Mouse (Mus musculus): ENCODE results near the gene Il5. TPM values are rescaled to one million over a fixed set of nuclear protein-coding genes. Genes with fewer than 3 reads are reported as not detected.

Gene Il5
- total RNA-seq (2021), result not detected

DNA sequence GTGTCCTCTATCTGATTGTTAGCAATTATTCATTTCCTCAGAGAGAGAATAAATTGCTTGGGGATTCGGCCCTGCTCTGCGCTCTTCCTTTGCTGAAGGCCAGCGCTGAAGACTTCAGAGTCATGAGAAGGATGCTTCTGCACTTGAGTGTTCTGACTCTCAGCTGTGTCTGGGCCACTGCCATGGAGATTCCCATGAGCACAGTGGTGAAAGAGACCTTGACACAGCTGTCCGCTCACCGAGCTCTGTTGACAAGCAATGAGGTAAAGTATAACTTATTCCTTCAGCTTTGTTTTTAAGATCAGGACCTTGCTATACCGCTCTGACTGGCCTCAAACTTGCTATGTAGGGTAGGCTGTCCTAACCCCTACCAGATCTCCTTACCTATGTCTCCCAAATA is at the start of gene Il5:
Gene Il5 (plus strand): TSS at position 80 of the 400 bp plus-strand sequence.
- intact Hi-C loops (cut with DNase I), result no loop called here
- DNase-seq (ENCODE audit: low spot score in 2 of 2), result no peak

DNA sequence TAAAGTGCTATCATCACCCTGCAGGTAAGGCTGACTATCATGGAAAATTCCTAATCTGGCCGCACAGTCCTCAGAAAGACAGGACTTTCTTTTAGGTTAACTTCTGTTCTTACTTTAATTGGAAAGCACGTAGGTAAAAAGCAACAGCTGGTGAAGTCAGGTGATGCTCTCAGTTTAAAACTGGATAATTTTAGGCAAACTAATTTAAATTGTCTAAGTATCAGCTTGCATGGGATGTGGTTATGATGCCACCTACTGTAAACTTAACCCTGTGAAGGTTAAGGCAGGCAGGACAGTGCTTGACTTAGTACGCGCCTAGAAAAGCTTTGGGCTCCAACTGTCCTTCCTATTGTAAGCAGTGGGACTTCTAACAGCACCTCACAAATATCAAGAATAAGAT is 49.2 kb upstream of the Il5 start:
- intact Hi-C loops (cut with DNase I), result no loop called here
- no peak for DNase-seq (ENCODE audit: low spot score in 2 of 2)

DNA sequence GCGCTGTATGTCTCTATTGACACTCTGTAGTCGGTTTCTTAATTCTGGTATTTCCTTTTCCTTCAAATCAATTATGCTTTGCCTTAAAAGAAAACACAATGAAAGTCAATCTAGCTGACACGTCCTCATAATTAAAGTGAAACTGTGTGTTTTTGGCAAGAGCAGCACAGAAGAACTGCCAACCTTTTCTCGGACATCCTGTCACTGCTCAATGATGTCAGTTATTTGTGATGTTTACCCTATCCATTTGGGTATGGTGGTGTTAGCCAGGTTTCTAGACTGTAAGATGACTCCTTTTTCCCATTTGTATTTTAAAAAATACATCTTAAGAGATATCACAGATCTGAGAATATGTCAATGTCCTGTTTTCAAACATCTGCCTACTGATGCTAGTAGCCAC is 40.5 kb upstream of the Il5 start:
- DNase-seq (ENCODE audit: low spot score in 2 of 2), result no peak
- intact Hi-C loops (cut with DNase I), result no loop called here

DNA sequence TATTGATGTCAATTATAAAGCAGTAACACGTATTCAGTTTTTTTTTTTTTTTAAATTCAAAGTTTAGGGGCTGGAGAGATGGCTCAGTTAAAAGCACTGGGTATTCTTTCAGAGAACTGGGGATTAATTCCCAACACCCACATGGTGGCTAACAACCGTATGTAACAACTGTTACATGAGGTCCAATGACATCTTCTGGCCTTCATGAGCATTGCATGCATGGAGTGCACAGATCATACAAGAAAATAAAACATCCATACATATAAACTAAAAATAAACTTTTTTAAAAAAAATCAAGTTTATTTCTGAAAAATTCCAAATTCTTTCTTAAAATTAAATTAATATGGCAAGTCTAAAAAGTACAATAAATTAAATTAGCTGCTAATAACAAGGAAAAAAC is 38.9 kb upstream of the Il5 start:
- intact Hi-C loops (cut with DNase I), result no loop called here
- DNase-seq (ENCODE audit: low spot score in 2 of 2), result no peak

DNA sequence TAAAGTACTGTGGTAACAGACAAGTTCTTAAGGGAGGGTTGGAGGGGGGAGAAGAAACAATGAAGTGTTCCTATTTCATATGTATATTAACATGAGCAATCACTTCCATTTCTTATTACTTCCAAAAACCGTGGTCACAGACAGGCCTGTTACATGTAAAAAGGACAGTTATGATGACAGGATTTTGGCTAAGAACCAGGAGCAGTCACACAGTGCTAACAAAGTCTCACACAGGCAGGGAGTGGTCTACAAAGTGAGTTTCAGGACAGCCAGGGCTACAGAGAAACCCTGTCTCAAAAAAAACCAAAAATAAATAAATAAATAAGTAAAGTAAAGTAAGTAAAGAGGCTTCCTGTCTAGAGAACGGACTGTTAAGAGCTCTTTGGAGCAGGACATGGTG is 38.4 kb upstream of the Il5 start:
- intact Hi-C loops (cut with DNase I), result no loop called here
- no peak for DNase-seq (ENCODE audit: low spot score in 2 of 2)

DNA sequence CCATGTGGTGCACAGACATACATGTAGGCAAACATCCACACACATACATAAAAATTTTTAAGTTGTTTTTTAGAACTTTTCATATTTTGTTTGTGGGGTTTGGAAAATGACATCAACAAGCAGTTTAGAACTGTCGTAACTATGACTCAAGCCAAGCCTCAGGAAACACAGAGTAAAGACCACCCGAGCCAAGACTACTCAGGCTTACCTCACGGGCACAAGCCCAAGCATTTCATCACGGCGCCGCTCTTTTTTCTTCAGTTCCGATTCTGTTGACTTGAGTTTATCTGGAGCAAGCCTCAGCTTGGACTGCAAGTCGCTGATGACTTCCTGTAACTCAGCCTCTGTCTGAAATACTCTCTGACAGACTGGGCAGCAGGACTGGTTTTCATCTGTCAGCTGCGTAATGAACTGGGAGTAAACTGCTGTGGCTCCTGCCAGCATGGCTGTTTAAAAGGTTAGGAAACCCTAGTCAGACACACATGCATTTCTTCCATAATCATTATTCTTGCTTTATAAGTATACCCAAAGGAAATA is 37.5 kb upstream of the Il5 start:
- intact Hi-C loops (cut with DNase I), result no loop called here

DNA sequence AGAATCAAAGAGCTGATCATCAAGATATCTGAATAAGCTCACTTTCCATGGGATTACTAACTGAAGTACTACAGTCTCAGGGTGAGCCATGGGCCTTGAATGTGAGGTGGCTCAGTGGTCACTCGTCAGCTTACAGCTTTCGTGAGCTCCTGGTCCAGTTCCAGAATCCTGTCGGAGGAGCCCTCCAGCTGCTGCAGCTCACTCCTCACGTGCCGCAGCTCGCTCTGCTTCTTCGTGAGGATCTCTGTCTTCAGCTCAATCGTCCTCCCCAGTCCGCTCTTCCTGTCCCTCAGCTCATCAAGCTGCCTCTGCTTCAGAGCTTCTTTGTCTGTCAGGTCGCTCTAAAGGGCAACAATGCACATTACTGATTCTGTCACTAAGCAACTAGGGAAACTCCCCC is 28.6 kb upstream of the Il5 start:
- intact Hi-C loops (cut with DNase I), result no loop called here
- DNase-seq (ENCODE audit: low spot score in 2 of 2), result peak in 1 of 2 experiments; percentile 9

More for the DNA sequence above, 37.5 kb upstream of the Il5 start:
- DNase-seq (ENCODE audit: low spot score in 2 of 2), result no peak

DNA sequence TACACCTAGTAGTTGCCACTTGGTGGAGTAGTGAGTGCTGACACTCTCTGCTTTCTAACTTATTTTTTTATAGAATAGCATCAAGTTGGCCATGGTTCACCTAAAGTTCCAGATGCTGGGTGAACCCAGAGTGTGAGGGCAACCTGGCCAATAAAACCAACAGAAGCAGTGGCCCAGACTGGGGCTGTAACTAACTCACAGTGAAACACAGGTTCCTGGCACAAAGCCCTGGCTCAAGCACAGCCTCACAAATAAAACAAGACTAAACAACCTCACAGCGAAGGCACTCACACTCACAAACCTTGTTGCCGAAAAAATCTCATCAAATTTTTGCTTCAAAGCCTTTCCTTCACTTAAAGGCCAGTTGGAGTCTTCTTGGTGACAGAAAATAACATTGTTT is 22.1 kb upstream of the Il5 start:
- intact Hi-C loops (cut with DNase I), result no loop called here

DNA sequence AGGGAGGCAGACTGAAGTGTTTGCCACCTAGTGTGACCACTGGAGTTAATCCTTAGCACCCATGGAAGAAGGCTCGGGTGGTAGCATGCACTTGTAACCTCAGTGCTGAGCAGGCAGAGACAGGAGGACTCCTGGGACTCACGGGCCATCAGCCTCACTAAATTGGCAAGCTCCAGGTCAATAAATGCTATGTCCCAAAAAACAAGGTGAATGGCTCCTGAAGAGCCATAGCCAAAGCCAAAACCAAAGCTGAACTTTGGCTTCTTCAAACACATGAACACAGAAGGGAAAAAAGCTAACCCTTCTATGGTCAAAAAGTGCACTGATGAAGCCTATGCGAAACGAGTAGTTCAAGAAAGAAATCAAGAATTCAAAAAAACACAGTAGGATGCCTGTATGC is 21.2 kb upstream of the Il5 start:
- no peak for DNase-seq (ENCODE audit: low spot score in 2 of 2)
- intact Hi-C loops (cut with DNase I), result no loop called here

More for the DNA sequence above, 22.1 kb upstream of the Il5 start:
- DNase-seq (ENCODE audit: low spot score in 2 of 2), result no peak

DNA sequence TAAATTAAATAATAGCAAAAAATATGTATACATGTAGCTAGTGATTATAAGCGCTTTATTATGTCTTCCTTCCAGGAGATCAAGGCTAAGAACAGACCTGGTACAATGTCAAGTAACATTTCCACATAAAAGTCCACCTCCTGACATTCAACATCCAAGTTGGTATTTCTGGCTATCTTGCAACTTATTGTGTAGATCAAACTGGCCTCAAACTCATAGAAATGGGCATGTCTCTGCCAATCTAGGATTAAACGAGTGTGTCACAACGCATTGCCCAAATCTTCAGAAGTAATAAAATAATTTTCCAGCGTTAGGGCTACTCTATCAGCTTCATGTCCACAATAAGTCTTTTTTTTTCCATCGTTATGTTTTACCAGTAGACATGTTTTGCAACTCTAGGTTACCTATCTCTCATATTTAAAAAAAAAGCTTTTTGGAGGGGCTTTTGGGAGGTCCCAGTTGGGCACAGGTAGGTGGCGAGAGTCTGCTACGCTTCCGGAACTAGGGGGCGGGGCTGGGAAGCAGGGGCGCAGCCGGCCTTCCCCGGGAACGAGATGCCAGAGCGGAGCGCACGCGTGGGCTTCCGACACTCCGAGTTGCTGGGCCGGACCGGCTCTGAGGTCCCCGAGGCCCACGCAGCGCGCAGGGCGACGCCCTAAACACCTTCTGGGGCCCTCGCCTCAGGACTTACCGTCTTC is 14.2 kb upstream of the Il5 start:
- DNase-seq (ENCODE audit: low spot score in 2 of 2), result peak in 1 of 2 experiments; percentile 13
- intact Hi-C loops (cut with DNase I), result no loop called here

DNA sequence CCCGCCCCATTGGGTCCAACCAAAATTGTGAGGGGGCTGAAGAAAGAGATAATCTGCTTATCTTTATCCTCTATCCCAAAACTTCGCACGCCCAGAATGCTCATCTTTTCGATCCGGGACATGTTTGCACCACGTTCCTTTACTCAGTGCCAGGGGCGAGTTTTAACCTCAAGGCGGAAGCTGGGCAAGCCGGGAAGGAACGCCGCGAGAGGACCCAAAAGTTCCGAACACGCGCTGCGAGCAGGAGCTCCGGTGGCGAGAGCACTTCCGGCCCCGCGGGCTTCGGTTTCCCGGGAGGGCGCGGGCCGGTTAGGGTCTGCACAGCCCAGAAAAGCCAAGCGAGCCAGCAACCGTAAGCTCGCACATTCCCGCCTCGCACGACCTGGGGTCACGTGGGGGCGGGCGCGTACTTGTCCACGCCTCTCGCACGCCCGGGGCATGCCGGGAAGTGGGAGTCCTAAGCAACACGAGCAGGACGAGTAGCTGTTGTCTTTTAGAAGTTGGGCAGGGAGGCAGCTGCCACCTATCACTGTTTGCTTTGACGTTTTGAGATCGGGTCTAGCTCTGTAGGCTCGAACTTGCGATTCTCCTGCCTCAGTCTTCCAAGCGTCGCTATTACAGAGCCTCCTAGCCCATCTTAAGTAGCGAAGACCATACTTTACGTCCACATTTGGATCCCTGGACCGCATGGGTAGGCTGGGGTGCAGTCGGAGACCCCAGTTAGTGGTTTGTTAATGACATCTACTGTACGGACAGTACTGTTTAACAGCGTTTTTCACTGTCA is 13.5 kb upstream of the Il5 start, which contains the start of gene Rad50:
Gene Rad50 (minus strand): TSS at position 386 of the 784 bp plus-strand sequence.
- DNase-seq (ENCODE audit: low spot score in 2 of 2), result peak; percentile 91 to 94
- intact Hi-C loops (cut with DNase I), result no loop called here

DNA sequence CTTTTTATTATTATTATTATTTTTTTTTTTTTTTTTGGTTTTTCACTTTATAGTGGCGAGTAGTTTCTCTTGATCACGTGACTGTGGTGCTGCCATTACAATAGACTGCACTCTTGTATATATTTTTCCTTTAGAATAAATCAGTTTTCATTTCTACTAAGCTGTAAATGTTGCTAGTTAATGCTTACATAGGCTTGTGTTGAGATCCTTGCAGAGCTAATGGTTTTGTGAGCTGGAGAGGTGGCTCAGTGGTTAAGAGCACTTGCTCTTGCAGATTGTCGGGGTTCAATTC is 12.9 kb upstream of the Il5 start:
- intact Hi-C loops (cut with DNase I), result no loop called here
- no peak for DNase-seq (ENCODE audit: low spot score in 2 of 2)

DNA sequence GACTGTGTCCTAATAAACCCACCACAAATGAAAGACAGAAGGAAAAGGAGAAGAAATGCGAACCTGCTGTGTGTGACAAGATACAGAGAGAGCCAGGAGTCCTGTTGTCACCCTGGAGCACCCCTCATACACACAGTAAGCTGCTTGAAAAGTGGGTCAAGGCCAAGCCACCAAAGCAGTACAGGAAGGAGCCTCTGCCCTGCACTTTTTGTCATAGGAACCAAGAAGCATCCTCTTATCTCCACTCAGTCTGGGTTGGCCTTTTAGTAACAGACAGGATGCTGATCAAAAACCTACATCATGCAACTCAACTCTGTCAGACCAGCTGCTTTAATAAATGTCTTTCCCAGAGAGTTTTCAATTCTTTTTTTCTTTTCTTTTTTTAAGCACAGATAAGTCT is 893 bp upstream of the Il5 start:
- DNase-seq (ENCODE audit: low spot score in 2 of 2), result no peak
- intact Hi-C loops (cut with DNase I), result no loop called here

DNA sequence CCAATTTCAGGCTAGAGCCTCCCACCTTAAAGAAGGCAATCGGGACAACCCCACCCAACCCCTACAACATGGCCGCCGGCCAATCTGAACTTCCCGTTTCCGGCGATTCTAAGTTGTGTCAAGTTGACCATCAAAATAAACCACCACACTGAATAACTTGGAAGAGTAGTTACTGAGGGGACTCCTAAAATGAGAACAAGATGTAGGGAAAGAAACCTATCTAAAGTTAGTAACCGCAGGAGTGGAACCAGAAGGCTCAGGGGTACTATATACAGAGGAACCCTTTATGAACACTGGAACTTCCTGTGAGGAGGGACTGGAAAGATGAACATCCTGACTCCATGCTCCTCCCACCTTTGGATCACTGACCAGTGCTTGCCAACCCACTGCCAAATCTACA is 10.9 kb downstream of the Il5 start:
- DNase-seq (ENCODE audit: low spot score in 2 of 2), result no peak
- intact Hi-C loops (cut with DNase I), result no loop called here

DNA sequence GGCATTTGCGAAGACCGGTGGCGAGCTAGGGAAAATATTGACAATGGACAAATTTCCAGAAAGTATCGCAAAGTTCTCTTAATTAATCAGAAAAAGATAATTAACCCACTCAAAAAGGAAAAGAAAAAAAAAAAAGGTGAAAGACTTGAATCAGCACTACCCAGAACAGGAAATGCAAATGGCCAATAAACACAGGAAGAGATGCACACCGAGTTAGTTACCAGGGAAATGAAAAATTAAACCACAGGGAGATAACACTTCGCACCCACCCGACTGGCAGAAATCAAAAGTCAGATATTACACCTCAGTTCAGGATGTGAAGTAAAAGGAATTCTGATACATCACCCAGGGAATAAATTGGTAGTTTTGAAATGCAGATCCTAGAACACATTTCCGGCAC is 11.7 kb downstream of the Il5 start:
- intact Hi-C loops (cut with DNase I), result no loop called here
- DNase-seq (ENCODE audit: low spot score in 2 of 2), result no peak

DNA sequence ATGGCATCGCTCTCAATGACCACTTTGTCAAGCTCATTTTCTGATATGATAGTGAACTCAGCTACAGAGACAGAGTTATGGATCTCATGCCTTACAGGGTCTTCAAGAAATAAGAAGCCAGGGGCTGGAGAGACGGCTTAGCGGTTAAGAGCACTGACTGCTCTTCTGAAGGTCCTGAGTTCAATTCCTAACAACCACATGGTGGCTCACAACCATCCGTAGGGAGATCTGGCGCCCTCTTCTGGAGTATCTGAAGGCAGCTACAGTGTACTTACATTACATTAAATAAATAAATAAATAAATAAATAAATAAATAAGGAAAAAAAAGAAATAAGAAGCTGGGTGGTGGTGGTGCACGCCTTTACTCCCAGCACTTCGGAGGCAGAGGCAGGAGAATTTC is 13.2 kb downstream of the Il5 start:
- intact Hi-C loops (cut with DNase I), result no loop called here
- DNase-seq (ENCODE audit: low spot score in 2 of 2), result no peak

DNA sequence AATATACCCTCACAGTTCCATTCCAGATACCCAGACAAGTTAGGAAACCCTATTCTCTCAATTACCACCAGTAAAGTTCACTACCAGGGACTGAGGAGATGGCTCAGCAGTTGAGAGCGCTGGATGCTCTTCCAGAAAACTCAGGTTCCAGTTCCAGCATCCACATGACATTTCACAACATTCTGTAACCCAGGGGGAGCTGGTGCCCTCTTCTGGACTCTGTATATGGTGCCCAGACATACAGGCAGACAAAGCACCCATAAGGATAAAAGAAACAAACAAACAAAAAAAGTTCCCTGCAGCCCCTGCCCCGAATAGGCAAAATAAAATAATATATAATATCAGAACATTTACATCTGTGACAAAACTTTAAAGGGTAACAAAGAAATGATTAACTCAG is 13.8 kb downstream of the Il5 start:
- no peak for DNase-seq (ENCODE audit: low spot score in 2 of 2)
- intact Hi-C loops (cut with DNase I), result no loop called here

DNA sequence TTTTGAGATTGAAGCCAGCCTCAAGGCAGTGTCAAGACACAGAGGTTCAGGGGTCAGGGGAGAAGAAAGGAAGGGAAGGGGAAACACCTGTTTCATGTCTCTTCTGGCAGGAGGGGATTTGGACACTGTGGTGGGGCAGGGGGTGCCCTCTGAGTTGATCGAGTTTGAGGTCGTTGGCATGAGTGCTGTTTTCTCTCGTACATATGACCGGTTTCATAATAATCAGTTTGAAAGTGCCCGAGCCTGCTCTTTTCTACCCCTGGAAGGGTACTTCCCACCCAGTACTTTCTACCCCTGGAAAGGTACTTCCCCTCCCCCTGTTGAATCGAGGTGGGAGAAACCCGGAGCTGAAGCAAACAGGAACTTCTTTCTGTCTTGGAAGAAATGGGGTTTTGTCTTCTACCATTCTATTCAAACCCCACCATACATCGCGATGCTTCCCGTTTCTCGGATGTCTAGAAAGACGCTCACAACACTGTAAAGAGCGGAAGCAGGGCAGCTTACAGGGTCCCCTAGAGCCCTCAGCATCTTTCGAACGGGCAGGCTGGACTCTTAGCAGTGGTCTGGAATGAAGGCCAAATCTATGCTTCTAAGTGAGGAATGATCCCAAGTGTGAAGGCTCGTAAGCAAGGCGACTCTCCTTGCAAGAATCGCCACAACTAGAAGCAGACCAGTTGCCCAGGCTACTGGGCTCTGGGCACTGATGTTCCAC is 14.5 kb downstream of the Il5 start:
- no peak for DNase-seq (ENCODE audit: low spot score in 2 of 2)
- intact Hi-C loops (cut with DNase I), result loop anchor here (5.0 kb wide), 1 partner anchor 153 kb away; no protein-coding TSS in a partner anchor

DNA sequence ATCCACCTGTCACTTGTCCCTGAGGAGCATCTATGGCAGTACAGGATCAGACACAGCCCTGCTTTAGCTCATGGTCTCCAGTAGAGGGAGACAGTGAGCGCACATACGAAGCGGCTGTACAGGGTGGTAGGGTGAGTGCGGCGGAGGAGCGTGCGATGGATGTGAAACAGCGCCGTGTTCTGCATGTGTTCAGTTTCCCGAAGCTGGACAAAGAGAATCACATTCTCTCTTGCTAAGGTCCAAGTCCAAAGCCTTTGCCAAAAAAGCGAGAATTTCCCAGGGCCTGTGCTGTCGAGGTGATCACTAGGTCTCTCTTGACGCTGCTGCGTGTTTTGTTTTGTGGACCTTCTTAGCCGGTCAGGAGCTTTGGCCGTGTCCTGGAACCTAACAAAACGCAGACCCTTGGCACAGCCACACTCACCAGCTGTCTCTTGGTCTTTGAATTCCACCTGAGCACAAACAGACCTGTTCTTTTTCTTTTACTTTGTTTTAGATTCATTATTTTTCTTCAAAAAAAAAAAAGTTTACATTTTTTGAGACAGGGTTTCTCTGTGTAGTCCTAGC is 15.2 kb downstream of the Il5 start:
- DNase-seq (ENCODE audit: low spot score in 2 of 2), result peak; percentile 44 to 68
- intact Hi-C loops (cut with DNase I), result loop anchor here (2.0 to 5.0 kb wide), 3 partner anchors 115 to 265 kb away; partner anchors contain the start of gene Gm9837
